Mouse (Mus musculus): Measurements from ENCODE around the gene Stk16. TPM values are rescaled to one million over a fixed set of nuclear protein-coding genes. Genes with fewer than 3 reads are reported as not detected.

The Stk16 gene
- 208 and 214 TPM in 2 replicates for total RNA-seq (2015)
- 135 and 187 TPM in 2 replicates for total RNA-seq (2017)

- peak; percentile 75 for ATAC-seq (replicated peaks; ENCODE audit: poor library complexity)
Observed at GRCm38 (mm10) chr1:75210136-75211087, at the start of gene Stk16, which contains the start of gene Glb1l. Gene Stk16 (plus strand): TSS chr1:75210838. Gene Glb1l (minus strand): TSS chr1:75210813.

DNA sequence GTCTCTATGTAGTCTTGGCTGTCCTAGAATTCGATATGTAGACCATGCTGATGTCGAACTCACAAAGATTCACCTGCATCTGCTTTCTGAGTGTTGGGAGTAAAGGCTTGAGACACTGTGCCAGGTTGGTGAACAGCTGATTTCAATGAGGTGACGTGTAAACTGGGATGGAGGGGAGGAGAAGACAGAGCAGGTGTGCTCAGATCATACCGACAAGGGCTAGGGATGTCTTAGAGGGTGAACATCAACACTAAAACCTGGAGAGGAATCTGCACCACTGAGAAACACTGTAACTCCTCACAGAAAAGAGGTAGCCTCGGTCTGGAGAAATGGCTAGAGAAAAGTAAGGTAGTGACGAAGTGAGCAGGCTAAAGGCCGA, 42.6 kb upstream of the Stk16 start:
- ATAC-seq (replicated peaks; ENCODE audit: poor library complexity) = no peak; the same call in 1 of the 2 replicates

- peak; percentile 92 for ATAC-seq (replicated peaks; ENCODE audit: poor library complexity)
Observed at GRCm38 (mm10) chr1:75168472-75169464, 41.9 kb upstream of the Stk16 start, which contains the start of gene Zfand2b. Gene Zfand2b (plus strand): TSS chr1:75168646.

DNA sequence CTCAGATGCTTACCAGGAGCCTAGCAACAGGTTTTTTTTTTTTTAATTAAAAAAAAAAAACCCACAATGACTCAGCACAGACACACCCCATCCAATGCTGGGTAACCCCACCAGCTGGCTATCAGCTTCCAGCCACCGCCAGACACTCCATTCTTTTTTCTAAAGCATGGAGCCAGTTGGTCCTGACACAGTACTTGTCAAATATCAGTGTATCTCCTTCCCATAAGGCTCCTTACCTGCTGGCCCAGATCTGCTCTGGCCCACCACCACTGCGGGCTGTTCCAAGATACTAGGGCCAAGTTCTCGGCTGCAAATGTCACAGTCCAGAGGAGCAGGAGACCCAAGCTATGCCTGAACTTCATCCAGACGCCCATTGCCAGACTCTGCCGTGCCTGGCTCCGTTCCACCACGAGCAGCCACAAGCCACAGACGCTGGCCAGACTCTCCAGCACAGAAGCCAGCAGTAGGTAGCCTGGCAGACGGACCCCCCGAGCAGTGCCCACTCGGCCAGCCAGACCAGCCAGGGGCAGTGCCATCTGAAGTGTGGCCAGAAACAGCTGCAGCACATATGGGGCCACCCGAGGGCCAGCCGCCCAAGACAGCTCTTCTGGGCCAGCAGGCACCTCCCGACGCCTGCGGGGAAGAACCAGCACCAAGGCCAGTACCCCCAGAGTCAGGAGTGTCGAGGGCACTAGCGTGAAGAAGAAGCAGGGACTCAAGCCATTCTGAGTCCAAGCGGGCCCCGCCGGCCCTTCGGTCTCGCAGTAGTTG, 31.1 kb upstream of the Stk16 start:
- peak; percentile 71 for ATAC-seq (replicated peaks; ENCODE audit: poor library complexity)

DNA sequence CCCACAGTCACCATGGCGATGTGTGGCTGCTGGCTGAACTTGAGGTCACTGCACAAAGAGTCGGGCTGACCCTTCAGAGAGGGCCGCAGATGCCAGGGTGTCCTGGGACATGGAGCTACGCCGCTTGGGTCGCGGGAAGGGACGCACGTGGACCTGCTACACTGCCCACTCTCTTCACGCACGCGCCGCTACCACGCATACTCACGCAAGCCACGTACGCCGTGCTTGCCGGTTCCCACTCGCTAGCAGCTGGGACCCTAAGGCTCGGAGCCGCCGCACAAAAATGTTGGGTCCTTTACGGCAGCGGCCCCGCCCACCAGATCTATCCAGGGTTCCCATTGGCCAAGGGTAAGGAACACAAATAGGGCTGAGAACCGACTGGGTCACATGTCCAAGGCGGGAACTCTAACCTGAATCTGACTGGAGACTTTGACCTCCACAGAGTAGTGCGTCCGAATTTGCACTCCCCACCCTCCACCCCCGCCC, 30.5 kb upstream of the Stk16 start, which contains the start of gene Abcb6:
Abcb6 (minus strand) TSS at position 288 of the 486 bp plus-strand sequence.
- peak; percentile 85 for ATAC-seq (replicated peaks; ENCODE audit: poor library complexity)

DNA sequence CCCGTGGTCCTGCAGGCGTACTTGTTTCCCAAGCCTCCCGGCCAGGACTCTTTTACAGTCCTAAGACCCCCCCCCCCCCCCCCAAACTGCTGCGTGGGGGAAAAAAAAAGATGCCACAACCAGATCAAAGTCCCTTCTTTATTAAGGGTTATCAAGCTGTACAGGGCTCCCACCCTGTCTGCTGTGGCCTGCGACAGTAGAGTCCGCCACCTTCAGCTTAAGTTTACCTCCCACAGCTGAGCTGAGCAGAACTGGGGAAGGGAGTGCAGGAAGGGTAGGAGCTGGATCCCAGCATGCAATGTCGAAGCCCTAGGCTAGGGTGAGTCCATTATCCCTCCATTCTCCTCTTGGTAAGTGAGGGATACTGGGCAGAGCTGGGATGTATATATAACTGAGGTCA, 29.9 kb upstream of the Stk16 start:
- no peak for ATAC-seq (replicated peaks; ENCODE audit: poor library complexity)

- no peak for ATAC-seq (replicated peaks; ENCODE audit: poor library complexity)
Observed at GRCm38 (mm10) chr1:75181377-75181870, 29.2 kb upstream of the Stk16 start.

DNA sequence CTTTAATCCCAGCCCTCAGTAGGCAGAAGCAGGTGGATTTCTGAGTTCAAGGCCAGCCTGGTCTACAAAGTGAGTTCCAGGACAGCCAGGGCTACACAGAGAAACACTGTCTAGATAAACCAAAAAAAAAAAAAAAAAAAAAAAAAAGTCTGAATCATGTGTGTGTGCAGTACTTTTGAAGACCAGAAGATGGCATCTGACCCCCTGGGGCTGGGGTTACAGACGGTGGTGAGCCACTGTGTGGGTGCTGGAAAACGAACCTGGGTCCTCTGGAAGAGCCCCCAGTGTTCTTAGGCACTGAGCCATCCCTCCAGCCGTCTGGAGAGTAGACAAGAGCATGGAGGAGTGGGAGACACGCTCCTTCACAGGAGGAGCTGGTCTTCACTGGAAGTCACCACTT, 28.5 kb upstream of the Stk16 start:
- ATAC-seq (replicated peaks; ENCODE audit: poor library complexity) = no peak

GRCm38 (mm10) chr1:75185495-75185894, 25.1 kb upstream of the Stk16 start:
- ATAC-seq (replicated peaks; ENCODE audit: poor library complexity) = no peak

DNA sequence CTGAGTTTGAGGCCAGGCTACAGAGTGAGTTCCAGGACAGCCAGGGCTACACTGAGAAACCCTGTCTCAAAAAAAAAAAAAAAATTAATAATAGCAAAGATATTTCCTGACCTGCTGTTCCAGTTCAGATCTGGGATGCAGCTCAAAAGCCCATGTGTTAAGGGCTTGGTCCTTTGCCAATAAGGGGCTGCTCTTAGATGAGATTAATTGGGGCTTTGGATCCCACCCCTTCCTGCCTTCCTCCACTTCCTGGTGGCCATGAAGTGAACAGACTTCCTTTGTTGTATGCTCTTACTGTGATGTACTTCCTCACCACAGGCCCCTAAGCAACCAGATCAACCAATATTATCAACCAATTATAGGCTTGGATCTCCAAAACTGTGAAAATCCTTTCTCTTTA, 23.5 kb upstream of the Stk16 start:
- ATAC-seq (replicated peaks; ENCODE audit: poor library complexity) = no peak

- ATAC-seq (replicated peaks; ENCODE audit: poor library complexity) = peak; percentile 64
Observed at GRCm38 (mm10) chr1:75187914-75188483, 22.6 kb upstream of the Stk16 start.

DNA sequence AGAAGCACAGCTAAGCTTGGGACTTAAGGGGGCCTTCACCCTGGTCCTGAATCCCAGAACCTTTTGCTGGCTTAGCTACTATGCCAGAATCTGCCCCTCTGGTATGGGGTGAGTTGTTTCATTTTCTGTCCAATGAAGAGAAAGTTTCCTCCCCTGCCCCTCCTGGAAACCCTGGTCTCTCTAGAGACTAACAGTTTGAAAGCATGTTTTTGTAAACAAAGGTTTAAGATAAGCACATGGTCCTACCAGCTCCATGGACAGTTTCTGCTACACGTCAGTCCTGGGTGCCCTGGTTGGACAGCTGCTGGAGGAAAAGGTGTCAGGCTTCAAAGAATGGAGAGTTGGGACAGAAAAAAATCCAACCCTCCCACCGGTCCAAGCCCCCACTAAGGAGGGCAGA, 20.1 kb upstream of the Stk16 start:
- 0 out of 2 replicates have a peak, but pooled peaks have one; percentile 5 for ATAC-seq (replicated peaks; ENCODE audit: poor library complexity)

GRCm38 (mm10) chr1:75191258-75191621, 19.4 kb upstream of the Stk16 start:
- no peak for ATAC-seq (replicated peaks; ENCODE audit: poor library complexity)

GRCm38 (mm10) chr1:75191622-75192402, 18.8 kb upstream of the Stk16 start, which contains the start of the genes Ankzf1 and Atg9a:
Gene Ankzf1 (plus strand): TSS chr1:75192151.
Gene Atg9a (minus strand): TSS chr1:75192196.
- peak; percentile 85 for ATAC-seq (replicated peaks; ENCODE audit: poor library complexity)

- peak; percentile 38 for ATAC-seq (replicated peaks; ENCODE audit: poor library complexity)
Observed at GRCm38 (mm10) chr1:75192452-75192851, 18.2 kb upstream of the Stk16 start.

GRCm38 (mm10) chr1:75201236-75201635, 9.4 kb upstream of the Stk16 start:
- ATAC-seq (replicated peaks; ENCODE audit: poor library complexity) = no peak

GRCm38 (mm10) chr1:75208967-75209678, 1.5 kb upstream of the Stk16 start:
- peak; percentile 32 for ATAC-seq (replicated peaks; ENCODE audit: poor library complexity)

- ATAC-seq (replicated peaks; ENCODE audit: poor library complexity) = no peak
Observed at GRCm38 (mm10) chr1:75211141-75211708, 587 bp downstream of the Stk16 start.
